Mouse (Mus musculus) forebrain, embryonic 16.5 days (tissue): ENCODE measurements at regions not wholly inside any gene's neighbourhood (a gene's known extent, or its start where the extent isn't known, plus 50 kb on each side); places are given as distances from the start of the nearest gene placed in this dataset.
"Not testable (repeated sequence)": the region's sequence is repeated elsewhere in the genome, so short reads cannot be mapped to it uniquely, and the experiment has no call there.

Experiments
- ATAC-seq: fragments of 200-750 bp; cut with Nextera tagmentation; 2 replicates; pipeline ENCODE4 v1.8.0; 2017; ENCODE audit warnings: mild to moderate bottlenecking, moderate library complexity
- H3K27ac ChIP-seq: fragments of 300-500 bp; sonication (generic); 2 replicates; pipeline ENCODE4 v1.5.1; 2014; ENCODE audit warnings: low read length, control low read depth
- H3K27me3 ChIP-seq: fragments of 300-500 bp; sonication (generic); replicated peaks from 2 replicates; pipeline ENCODE4 v1.6.1; 2014; ENCODE audit warnings: low read length; ENCODE audit not compliant: control insufficient read depth, insufficient read depth
- H3K36me3 ChIP-seq: fragments of 300-500 bp; sonication (generic); 2 replicates; pipeline ENCODE4 v1.6.1; 2014; ENCODE audit not compliant: control insufficient read depth, insufficient read depth
- H3K4me1 ChIP-seq: fragments of 300-500 bp; sonication (generic); replicated peaks from 2 replicates; pipeline ENCODE4 v1.6.1; 2014; ENCODE audit warnings: low read length; ENCODE audit not compliant: control insufficient read depth, insufficient read depth
- H3K4me2 ChIP-seq: fragments of 300-500 bp; sonication (generic); 2 replicates; pipeline ENCODE4 v1.6.1; 2014; ENCODE audit warnings: mild to moderate bottlenecking, low read length, control low read depth
- H3K4me3 ChIP-seq: fragments of 300-500 bp; sonication (generic); replicated peaks from 2 replicates; pipeline ENCODE4 v1.5.1; 2014; ENCODE audit warnings: mild to moderate bottlenecking, low read length, control low read depth
- H3K9ac ChIP-seq: fragments of 300-500 bp; sonication (generic); replicated peaks from 2 replicates; pipeline ENCODE4 v1.6.1; 2014; ENCODE audit warnings: low read depth, low read length, control low read depth
- H3K9me3 ChIP-seq: fragments of 300-500 bp; sonication (generic); 2 replicates; pipeline ENCODE4 v1.6.1; 2016; ENCODE audit warnings: low read length; ENCODE audit not compliant: control insufficient read depth
- WGBS: fragments of 180-500 bp; shearing (Covaris S2); extraction: QIAGEN DNeasy Blood & Tissue Kit; methylation state at CpG from one replicate; pipeline ENCODE4 v1.1.7; 2014; 5-methylcytosine and 5-hydroxymethylcytosine counted together

- not testable (repeated sequence) for ATAC-seq, H3K9ac ChIP-seq, H3K4me1 ChIP-seq, H3K27ac ChIP-seq, H3K4me3 ChIP-seq, H3K4me2 ChIP-seq, H3K9me3 ChIP-seq, H3K27me3 ChIP-seq, H3K36me3 ChIP-seq
- WGBS = no CpG with 5 or more reads among the region's 5 CpGs
Observed at GRCm38 (mm10) chr14:53299735-53300134, 804.2 kb upstream of the Olfr1507 start.

GRCm38 (mm10) chr14:53283350-53284141 is 788.0 kb upstream of the Olfr1507 start:
- not testable (repeated sequence) for H3K9me3 ChIP-seq, H3K9ac ChIP-seq, H3K4me1 ChIP-seq, H3K27me3 ChIP-seq, H3K4me2 ChIP-seq, H3K4me3 ChIP-seq, H3K36me3 ChIP-seq, H3K27ac ChIP-seq
- no CpG with 5 or more reads among the region's 12 CpGs for WGBS
- peak; percentile 82 for ATAC-seq

- H3K9ac ChIP-seq, H3K27me3 ChIP-seq, H3K9me3 ChIP-seq, H3K4me2 ChIP-seq, H3K36me3 ChIP-seq, H3K4me3 ChIP-seq, H3K27ac ChIP-seq, ATAC-seq, H3K4me1 ChIP-seq: not testable (repeated sequence)
- 97% methylated on average over 3 of the region's 4 CpGs for WGBS
Observed at GRCm38 (mm10) chr14:53273218-53273617, 777.7 kb upstream of the Olfr1507 start.

GRCm38 (mm10) chr14:53267693-53268092 is 772.1 kb upstream of the Olfr1507 start:
- H3K4me1 ChIP-seq, H3K9ac ChIP-seq, H3K9me3 ChIP-seq, H3K4me3 ChIP-seq, H3K36me3 ChIP-seq, H3K27me3 ChIP-seq, H3K4me2 ChIP-seq, H3K27ac ChIP-seq, ATAC-seq: not testable (repeated sequence)
- 93% methylated on average over 2 of the region's 2 CpGs for WGBS

GRCm38 (mm10) chr14:53255962-53256361 is 760.4 kb upstream of the Olfr1507 start:
- not testable (repeated sequence) for H3K4me1 ChIP-seq, ATAC-seq, H3K27ac ChIP-seq, H3K4me2 ChIP-seq, H3K9ac ChIP-seq, H3K27me3 ChIP-seq, H3K9me3 ChIP-seq, H3K4me3 ChIP-seq, H3K36me3 ChIP-seq
- WGBS = no CpG with 5 or more reads among the region's 3 CpGs

- H3K9ac ChIP-seq, ATAC-seq, H3K27me3 ChIP-seq, H3K4me2 ChIP-seq, H3K36me3 ChIP-seq, H3K4me3 ChIP-seq, H3K4me1 ChIP-seq, H3K9me3 ChIP-seq, H3K27ac ChIP-seq: not testable (repeated sequence)
Observed at GRCm38 (mm10) chr14:53253470-53253869, 757.9 kb upstream of the Olfr1507 start.

- H3K27ac ChIP-seq, H3K4me3 ChIP-seq, H3K9me3 ChIP-seq, H3K4me1 ChIP-seq, H3K4me2 ChIP-seq, H3K9ac ChIP-seq, H3K36me3 ChIP-seq, ATAC-seq, H3K27me3 ChIP-seq: not testable (repeated sequence)
- no CpG with 5 or more reads among the region's 6 CpGs for WGBS
Observed at GRCm38 (mm10) chr14:53231142-53231541, 735.6 kb upstream of the Olfr1507 start.

GRCm38 (mm10) chr14:53224789-53225188 is 729.2 kb upstream of the Olfr1507 start:
- H3K36me3 ChIP-seq, H3K4me1 ChIP-seq, ATAC-seq, H3K4me2 ChIP-seq, H3K9ac ChIP-seq, H3K9me3 ChIP-seq, H3K27ac ChIP-seq, H3K27me3 ChIP-seq, H3K4me3 ChIP-seq: not testable (repeated sequence)
- WGBS = no CpG with 5 or more reads among the region's 1 CpGs

- WGBS = no CpG with 5 or more reads among the region's 3 CpGs
- ATAC-seq, H3K36me3 ChIP-seq: not testable (repeated sequence)
Observed at GRCm38 (mm10) chr14:53210554-53210953, 715.0 kb upstream of the Olfr1507 start.

GRCm38 (mm10) chr14:53209258-53209657 is 713.7 kb upstream of the Olfr1507 start:
- H3K4me2 ChIP-seq, H3K9me3 ChIP-seq, H3K4me1 ChIP-seq, H3K27me3 ChIP-seq, ATAC-seq, H3K36me3 ChIP-seq, H3K9ac ChIP-seq, H3K27ac ChIP-seq, H3K4me3 ChIP-seq: not testable (repeated sequence)

More at GRCm38 (mm10) chr14:53210554-53210953, 715.0 kb upstream of the Olfr1507 start:
- not testable (repeated sequence) for H3K27ac ChIP-seq, H3K4me3 ChIP-seq, H3K27me3 ChIP-seq, H3K4me1 ChIP-seq, H3K9me3 ChIP-seq, H3K9ac ChIP-seq, H3K4me2 ChIP-seq
